Mouse (Mus musculus): ENCODE measurements around the gene Olfr1305.

The Olfr1305 gene

GRCm38 (mm10) chr2:111877049-111877448, at the start of gene Olfr1305:
Olfr1305 (minus strand) TSS chr2:111877149.
- DNase-seq (ENCODE audit: low spot score), result no peak

GRCm38 (mm10) chr2:111916171-111916570, 39.2 kb upstream of the Olfr1305 start, which contains the start of gene Olfr1306:
Olfr1306 (minus strand) TSS chr2:111916271.
- no peak for DNase-seq (ENCODE audit: low spot score)

GRCm38 (mm10) chr2:111820240-111820639, 56.7 kb downstream of the Olfr1305 start, which contains the start of gene Olfr1303:
Olfr1303 (minus strand) TSS chr2:111820340.
- DNase-seq (ENCODE audit: low spot score), result no peak
